ENCODE assay signal across 12 mouse cellular contexts in genomic region chr3:53361202-53361601, GRCm38 (mm10).
"Had no signal": no experiment of that assay in that cellular context is flagged by ENCODE, and none has a peak within 500 bp of the region (broad histone marks: within the 10 kb centered on the region; RNA-seq: fewer than 3 reads in every experiment).

No protein-coding gene starts in this region.

- H3K4me3 ChIP-seq: layer of hippocampus, adult 2 months; limb, embryonic 10.5 days; liver, embryonic 13.5 days; midbrain, embryonic 15.5 days; neural tube, embryonic 12.5 days had no signal

- H3K27ac ChIP-seq: layer of hippocampus, adult 2 months; limb, embryonic 10.5 days; liver, embryonic 13.5 days; midbrain, embryonic 15.5 days; neural tube, embryonic 12.5 days had no signal

- H3K9ac ChIP-seq: liver, embryonic 13.5 days; liver, postnatal 0 days; midbrain, embryonic 15.5 days; neural tube, embryonic 12.5 days had no signal

- ATAC-seq: liver, postnatal 0 days; midbrain, embryonic 15.5 days had no signal

- DNase-seq: kidney, postnatal 10 days; kidney, postnatal 4 days; liver, embryonic 13.5 days; liver, postnatal 0 days; lung, postnatal 36 days; thymus, adult 18-20 months; thymus, postnatal 14 days had no signal

- H3K27me3 ChIP-seq: liver, embryonic 13.5 days; midbrain, embryonic 15.5 days; neural tube, embryonic 12.5 days had no signal

- H3K4me1 ChIP-seq: liver, embryonic 13.5 days; midbrain, embryonic 15.5 days; neural tube, embryonic 12.5 days had no signal

- H3K9me3 ChIP-seq: limb, embryonic 10.5 days; midbrain, embryonic 15.5 days; neural tube, embryonic 12.5 days had no signal

- H3K36me3 ChIP-seq: limb, embryonic 10.5 days; liver, embryonic 13.5 days; midbrain, embryonic 15.5 days; neural tube, embryonic 12.5 days had no signal

- H3K4me2 ChIP-seq: liver, embryonic 13.5 days; midbrain, embryonic 11.5 days; midbrain, embryonic 15.5 days; neural tube, embryonic 12.5 days had no signal
